Mouse (Mus musculus) left cerebral cortex, postnatal 36 days (tissue): ENCODE measurements at regions not wholly inside any gene's neighbourhood (a gene's known extent, or its start where the extent isn't known, plus 50 kb on each side); places are given as distances from the start of the nearest gene placed in this dataset.

ENCODE experiments used
- DNase-seq, 2 experiments: peaks; one replicate each; pipeline ENCODE4 v3.0.0; 2021 to 2022; ENCODE audit warnings: low spot score in 2 of 2, mixed read lengths in 1 of 2
- intact Hi-C: fragments of 180-260 bp; cut with DNase I; formaldehyde crosslinking; loops from one replicate; pipeline ENCODE4 v1.15.1; 2025

DNA sequence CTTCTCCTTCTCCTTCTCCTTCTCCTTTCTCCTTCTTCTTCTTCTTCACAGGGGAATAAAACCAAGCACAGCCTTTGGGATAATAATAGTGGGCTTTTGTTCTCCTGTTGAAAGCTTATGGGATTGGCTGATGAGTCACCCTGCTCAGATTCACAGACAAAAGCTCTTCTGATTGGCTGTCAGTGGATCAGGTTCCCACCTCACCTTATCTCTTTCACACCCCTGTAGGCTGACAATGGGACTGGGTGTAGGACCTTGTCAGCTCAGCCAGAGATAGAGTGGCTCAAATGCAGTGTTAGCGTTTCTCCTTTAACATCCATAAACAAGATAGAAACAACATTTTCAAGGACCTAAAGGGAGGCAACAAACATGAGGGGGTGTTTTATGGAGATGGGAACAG, 263.9 kb downstream of the Ndfip2 start:
- intact Hi-C loops = no loop called here
- DNase-seq = no peak

GRCm38 (mm10) chr14:105518706-105519105, 260.3 kb downstream of the Ndfip2 start:
- DNase-seq = no peak
- intact Hi-C loops = no loop called here

DNA sequence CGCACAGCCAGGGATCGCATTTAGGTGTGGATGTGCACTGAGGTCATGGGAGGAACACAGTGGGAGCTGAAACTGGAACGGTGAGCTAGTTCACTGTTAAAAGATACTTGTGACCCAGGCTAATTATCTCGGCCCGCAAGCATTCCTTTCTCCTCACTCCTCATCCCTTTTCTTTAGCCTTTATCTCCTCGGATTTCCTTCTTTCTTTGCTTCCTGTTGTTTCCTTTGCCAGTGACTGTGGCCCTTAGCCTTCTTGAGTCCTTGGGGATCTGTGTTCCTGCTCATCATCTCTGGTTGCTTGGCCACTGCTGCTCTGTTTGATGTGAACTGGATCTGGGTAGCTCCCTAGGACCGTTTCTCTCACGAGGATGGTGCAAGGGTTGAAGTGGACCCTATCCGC, 256.0 kb downstream of the Ndfip2 start:
- intact Hi-C loops = no loop called here
- no peak for DNase-seq

- intact Hi-C loops = no loop called here
- DNase-seq = no peak
These were observed 254.7 kb downstream of the Ndfip2 start for GRCm38 (mm10) chr14:105512914-105513677.

DNA sequence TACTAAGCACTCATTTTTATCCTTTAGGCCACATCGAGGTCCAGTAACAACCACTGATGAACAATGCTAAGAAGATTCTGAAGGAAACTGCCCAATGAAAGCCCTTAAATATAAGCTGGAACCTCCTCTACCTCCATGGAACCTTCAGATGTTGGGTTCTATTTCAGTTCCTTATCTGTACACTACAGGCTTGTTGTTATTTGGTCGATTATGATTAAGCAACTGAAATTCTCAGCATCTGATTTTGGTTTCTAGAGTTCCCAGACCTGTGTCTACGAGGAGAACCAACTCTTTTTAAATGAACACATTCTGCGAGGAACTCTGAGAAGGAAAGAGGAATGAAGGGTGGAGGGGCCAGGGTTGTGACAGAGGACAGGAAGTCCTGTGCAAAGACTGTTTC, 253.5 kb downstream of the Ndfip2 start:
- intact Hi-C loops = no loop called here
- DNase-seq = no peak

DNA sequence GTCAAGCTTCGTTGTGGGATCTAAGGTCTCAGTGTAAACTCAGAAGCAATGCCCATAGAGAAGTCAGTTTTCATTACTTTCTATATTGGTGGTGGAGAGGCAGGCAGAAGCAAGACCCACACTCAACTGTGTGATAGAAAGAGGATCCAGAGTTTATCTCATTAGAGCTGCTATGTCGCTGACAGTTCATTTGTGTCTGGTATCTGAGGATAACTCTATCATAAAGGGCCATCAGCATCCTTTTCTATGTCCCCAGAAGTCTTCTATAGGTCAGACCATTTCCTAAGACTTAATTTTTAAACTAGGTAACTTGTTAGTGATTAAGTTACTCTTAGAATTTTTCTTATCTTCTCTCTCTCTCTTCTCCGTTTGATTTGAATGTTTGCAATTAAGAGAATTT, 252.8 kb downstream of the Ndfip2 start:
- no peak for DNase-seq

DNA sequence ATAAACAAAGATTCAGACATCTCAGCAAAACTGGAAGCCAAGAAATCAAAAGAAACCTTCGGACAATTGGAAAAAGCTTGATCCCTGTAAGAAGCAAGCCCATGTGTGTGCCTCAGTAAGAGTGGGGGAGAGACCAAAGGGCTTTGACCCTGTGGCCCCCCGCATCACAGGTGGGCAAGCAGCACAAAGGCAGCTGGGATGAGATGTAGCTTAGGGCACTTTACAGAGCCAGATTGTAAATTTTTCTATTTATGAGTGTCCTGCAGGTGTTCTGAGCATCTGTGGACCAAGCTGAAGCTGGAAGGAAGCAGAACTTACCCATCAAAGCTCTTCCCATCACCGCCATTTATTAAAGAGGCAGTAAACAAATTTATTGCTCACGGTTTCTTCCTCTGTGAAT, 246.9 kb downstream of the Ndfip2 start:
- intact Hi-C loops = no loop called here

More for the DNA sequence above, 252.8 kb downstream of the Ndfip2 start:
- intact Hi-C loops = no loop called here

DNA sequence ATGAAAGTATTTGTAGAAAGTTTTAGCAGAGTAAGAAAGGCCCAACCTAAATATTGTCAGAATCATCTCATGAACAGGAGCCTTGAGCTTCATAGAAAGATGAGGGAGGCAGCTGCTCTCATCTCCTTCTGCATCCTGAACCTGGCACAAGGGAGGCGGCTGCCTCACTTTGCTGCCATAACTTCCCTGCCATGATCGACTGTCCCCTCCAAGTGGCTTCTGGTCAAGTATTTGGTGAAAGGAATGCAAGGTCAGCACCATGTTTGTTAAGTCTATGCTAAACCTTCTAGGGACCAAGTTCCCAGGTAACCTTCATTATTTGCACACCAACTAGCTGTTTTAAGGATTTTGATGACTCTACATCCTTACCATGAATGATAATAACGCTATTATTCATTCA, 246.0 kb downstream of the Ndfip2 start:
- intact Hi-C loops = no loop called here
- no peak for DNase-seq

More for the DNA sequence above, 246.9 kb downstream of the Ndfip2 start:
- no peak for DNase-seq

DNA sequence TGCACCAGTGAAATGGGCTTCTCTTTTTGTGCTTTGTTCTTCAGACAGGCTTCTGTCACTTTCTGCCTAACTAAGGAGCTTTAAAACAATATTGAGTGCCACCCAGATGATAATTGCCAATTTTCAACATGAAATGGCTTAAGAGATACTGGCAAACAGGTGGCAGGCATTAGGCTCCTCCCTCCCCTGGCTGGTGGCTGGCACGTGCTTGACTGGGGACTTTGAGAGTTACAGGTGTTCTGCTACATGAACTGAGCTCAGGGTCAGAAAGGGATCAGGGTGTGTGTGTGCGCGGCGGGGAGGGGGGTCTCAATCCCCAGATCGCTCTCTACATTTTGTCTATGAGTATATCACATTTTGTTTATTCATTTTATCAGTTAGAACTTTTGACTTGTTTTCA, 245.4 kb downstream of the Ndfip2 start:
- DNase-seq = no peak
- intact Hi-C loops = no loop called here

GRCm38 (mm10) chr14:105502633-105502975, 244.2 kb downstream of the Ndfip2 start:
- intact Hi-C loops = no loop called here
- no peak for DNase-seq

- intact Hi-C loops = no loop called here
- no peak for DNase-seq
These were observed 243.6 kb downstream of the Ndfip2 start for GRCm38 (mm10) chr14:105501792-105502632.

DNA sequence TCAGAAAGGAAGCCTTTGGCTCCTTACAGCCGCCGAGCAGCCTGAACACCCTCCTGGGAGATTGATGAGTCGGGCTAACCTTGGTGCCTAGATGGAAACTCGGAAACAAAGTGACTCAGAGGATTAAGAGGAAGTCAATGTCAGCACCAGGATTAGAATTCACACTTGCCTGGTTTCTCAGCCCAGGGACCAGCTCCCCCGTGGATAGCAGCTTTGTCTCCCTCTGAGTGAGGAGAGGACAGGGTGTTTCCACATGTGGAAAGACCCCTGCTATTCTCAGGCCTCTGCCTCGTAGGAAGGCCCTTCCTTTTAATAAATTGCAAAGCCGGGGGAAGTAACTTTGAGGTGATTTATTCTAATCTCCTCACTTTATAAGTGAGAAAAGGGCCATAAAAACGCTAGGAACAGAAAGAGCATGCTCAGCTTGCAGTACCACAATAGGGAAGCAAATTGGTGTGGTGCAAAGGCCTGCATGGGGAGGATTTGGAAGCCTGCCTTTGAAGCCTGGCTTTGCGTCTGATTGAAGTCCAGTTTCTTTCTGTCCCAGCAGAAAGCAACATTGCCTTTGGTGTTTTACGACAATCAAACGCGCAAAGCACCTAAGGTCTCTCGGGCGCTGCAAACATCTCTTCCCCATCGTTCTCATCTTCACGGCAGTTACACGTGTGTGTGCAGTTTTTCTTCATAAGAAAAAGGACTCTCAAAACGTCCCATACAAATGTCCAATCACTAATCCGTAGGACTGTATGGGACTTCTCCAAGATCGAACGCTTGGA, 242.8 kb downstream of the Ndfip2 start:
- no peak for DNase-seq
- intact Hi-C loops = no loop called here

DNA sequence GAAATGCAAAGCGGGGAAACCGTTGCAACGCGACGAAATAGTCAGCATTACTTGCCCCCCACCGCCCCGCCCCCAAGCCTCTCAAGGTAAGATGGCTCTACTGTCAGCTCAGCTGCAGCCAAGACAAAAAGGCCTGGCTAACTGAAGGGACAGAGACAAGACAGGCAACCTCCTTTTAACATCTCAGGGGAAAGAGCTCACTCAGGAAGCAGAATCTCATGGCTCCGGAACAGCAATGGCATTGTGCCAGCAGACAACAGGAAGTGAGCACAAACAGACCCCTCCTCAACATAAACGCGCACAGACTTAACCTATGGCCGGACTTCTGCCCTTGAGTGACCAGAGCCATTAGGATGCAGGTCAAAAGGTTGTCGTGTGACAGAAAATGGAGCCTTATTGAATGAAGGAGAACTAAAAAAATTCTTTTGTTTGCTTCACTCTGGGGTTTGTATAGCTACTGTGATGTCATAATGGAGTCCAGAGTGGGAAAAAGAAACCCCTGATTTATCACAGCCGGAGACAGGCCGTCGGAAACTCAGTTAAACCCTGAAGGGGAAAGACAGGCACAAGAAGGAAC, 241.0 kb downstream of the Ndfip2 start:
- intact Hi-C loops = loop anchor here (10.0 kb wide), 1 partner anchor 125 kb away; no protein-coding TSS in a partner anchor

GRCm38 (mm10) chr14:105498155-105498906, 240.0 kb downstream of the Ndfip2 start:
- intact Hi-C loops = loop anchor here (10.0 kb wide), 1 partner anchor 126 kb away; no protein-coding TSS in a partner anchor
- DNase-seq = no peak

More for the DNA sequence above, 241.0 kb downstream of the Ndfip2 start:
- DNase-seq = no peak

DNA sequence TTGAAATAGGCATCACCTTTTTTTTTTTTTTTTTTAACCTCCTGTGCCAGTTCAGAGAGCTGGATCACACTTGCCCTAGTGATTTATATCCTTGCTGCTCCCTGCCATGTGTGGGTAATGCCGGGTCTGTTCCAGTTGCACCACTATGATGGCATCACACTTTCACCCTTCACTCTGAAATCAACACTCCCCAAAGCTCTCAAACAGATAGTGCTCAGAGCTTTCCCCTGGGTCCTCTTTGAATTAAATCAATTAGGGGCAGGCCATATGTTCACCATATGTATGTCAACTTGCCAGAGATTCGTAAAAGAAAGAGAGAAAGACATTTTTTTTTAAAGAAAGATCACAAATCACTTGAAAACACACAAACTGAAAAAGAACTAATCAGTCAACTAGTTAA, 236.8 kb downstream of the Ndfip2 start:
- intact Hi-C loops = loop anchor here (10.0 kb wide), 1 partner anchor 130 kb away; no protein-coding TSS in a partner anchor
- no peak for DNase-seq

GRCm38 (mm10) chr14:105494415-105494814, 236.0 kb downstream of the Ndfip2 start:
- no peak for DNase-seq
- intact Hi-C loops = loop anchor here (10.0 kb wide), 1 partner anchor 130 kb away; no protein-coding TSS in a partner anchor

GRCm38 (mm10) chr14:105490158-105490557, 231.8 kb downstream of the Ndfip2 start:
- no peak for DNase-seq
- intact Hi-C loops = loop anchor here (10.0 kb wide), 1 partner anchor 135 kb away; no protein-coding TSS in a partner anchor

GRCm38 (mm10) chr14:105483352-105484083, 225.1 kb downstream of the Ndfip2 start:
- intact Hi-C loops = loop anchor here (5.0 kb wide), 2 partner anchors 239 to 414 kb away; partner anchors contain the start of gene Spry2
- no peak for DNase-seq
